Mouse (Mus musculus) lung, adult 2 months (tissue): ENCODE data around the gene Hoxb4. TPM values are rescaled to one million over a fixed set of nuclear protein-coding genes. Genes with fewer than 3 reads are reported as not detected.

Experiments
- DNase-seq: peaks from one replicate; pipeline ENCODE4 v3.0.0; 2022
- H3K4me1 ChIP-seq: fragments of 200-500 bp; 2 replicates; pipeline ENCODE4 v1.6.1; 2011; ENCODE audit warnings: low read length; ENCODE audit not compliant: control insufficient read depth, insufficient read depth
- H3K4me3 ChIP-seq: fragments of 200-500 bp; replicated peaks from 2 replicates; pipeline ENCODE3; 2011; ENCODE audit warnings: low read depth, mild to moderate bottlenecking, control low read depth, low read length; ENCODE audit errors: extremely low read depth
- CTCF ChIP-seq: fragments of 200-500 bp; IDR thresholded peaks from 2 replicates; pipeline ENCODE4 v1.5.1; 2011; ENCODE audit warnings: mild to moderate bottlenecking, low read length, control low read depth; ENCODE audit not compliant: insufficient read depth
- POLR2A ChIP-seq: fragments of 200-500 bp; IDR thresholded peaks from 2 replicates; pipeline ENCODE4 v1.6.1; 2011; ENCODE audit warnings: low read depth, mild to moderate bottlenecking, control low read depth, low read length, borderline replicate concordance; ENCODE audit errors: extremely low read depth
- WGBS: fragments of 180-500 bp; shearing (Covaris S2); methylation state at CpG from one replicate; pipeline ENCODE4 v1.1.7; 2018; 5-methylcytosine and 5-hydroxymethylcytosine counted together
- polyA plus RNA-seq: library from polyadenylated mRNA; depleted of rRNA; stranded (reverse); fragments of >200 nt; gene quantifications from 2 replicates; pipeline ENCODE4 v1.2.3, GENCODE M21; 2012

The Hoxb4 gene
- polyA plus RNA-seq, 1 experiment, result 9.9 TPM

- peaks cover 4% of the 10 kb centered on the region; the same call in 1 of the 2 replicates for H3K4me1 ChIP-seq
- WGBS, result 20% methylated on average over 22 of the region's 22 CpGs
- no peak for DNase-seq
- TF ChIP-seq POLR2A (no peak), CTCF (no peak)
- no peak within 1 kb of the TSS for H3K4me3 ChIP-seq
Observed at GRCm38 (mm10) chr11:96291681-96292564, 26.1 kb upstream of the Hoxb4 start, which contains the start of gene Hoxb6. TSS of gene Hoxb6 (plus strand) at chr11:96292476.

GRCm38 (mm10) chr11:96292565-96293301 lies 25.3 kb upstream of the Hoxb4 start:
- WGBS, result 22% methylated on average over 12 of the region's 12 CpGs
- no peak for TF ChIP-seq POLR2A
- TF ChIP-seq CTCF, result no peak
- peaks cover 4% of the 10 kb centered on the region; the same call in 1 of the 2 replicates for H3K4me1 ChIP-seq
- H3K4me3 ChIP-seq, result no peak overlapping the region
- no peak for DNase-seq

- H3K4me1 ChIP-seq, result peaks cover 4% of the 10 kb centered on the region; the same call in 1 of the 2 replicates
- no peak overlapping the region for H3K4me3 ChIP-seq
- 24% methylated on average over 22 of the region's 22 CpGs for WGBS
- no peak for DNase-seq
- no peak for TF ChIP-seq CTCF
- no peak for TF ChIP-seq POLR2A
Observed at GRCm38 (mm10) chr11:96293302-96293921, 24.7 kb upstream of the Hoxb4 start.

- DNase-seq, result peak; percentile 71
- TF ChIP-seq CTCF (peak; percentile 80), POLR2A (no peak)
- peaks cover 4% of the 10 kb centered on the region; the same call in 1 of the 2 replicates for H3K4me1 ChIP-seq
- WGBS, result 2% methylated on average over 32 of the region's 32 CpGs
- peak overlapping the region; percentile 34 for H3K4me3 ChIP-seq
Observed at GRCm38 (mm10) chr11:96294245-96295091, 23.6 kb upstream of the Hoxb4 start.

GRCm38 (mm10) chr11:96295092-96295835 lies 22.8 kb upstream of the Hoxb4 start:
- peaks cover 4% of the 10 kb centered on the region; the same call in 1 of the 2 replicates for H3K4me1 ChIP-seq
- no peak for DNase-seq
- H3K4me3 ChIP-seq, result no peak overlapping the region
- TF ChIP-seq POLR2A (no peak), CTCF (no peak)
- WGBS, result 2% methylated on average over 30 of the region's 30 CpGs

GRCm38 (mm10) chr11:96296997-96297396 lies 21.1 kb upstream of the Hoxb4 start:
- Histone ChIP-seq H3K4me3 (no peak overlapping the region), H3K4me1 (peaks cover 4% of the 10 kb centered on the region; the same call in 1 of the 2 replicates)
- WGBS, result 56% methylated on average over 2 of the region's 2 CpGs
- DNase-seq, result no peak
- TF ChIP-seq CTCF (no peak), POLR2A (no peak)

- peaks cover 4% of the 10 kb centered on the region; the same call in 1 of the 2 replicates for H3K4me1 ChIP-seq
- DNase-seq, result no peak
- 54% methylated on average over 3 of the region's 3 CpGs for WGBS
- H3K4me3 ChIP-seq, result no peak overlapping the region
- TF ChIP-seq CTCF, result no peak
- TF ChIP-seq POLR2A, result no peak
Observed at GRCm38 (mm10) chr11:96297428-96297827, 20.6 kb upstream of the Hoxb4 start.

GRCm38 (mm10) chr11:96297968-96298635 lies 20.0 kb upstream of the Hoxb4 start:
- DNase-seq, result no peak
- peaks cover 4% of the 10 kb centered on the region; the same call in 1 of the 2 replicates for H3K4me1 ChIP-seq
- 36% methylated on average over 11 of the region's 11 CpGs for WGBS
- H3K4me3 ChIP-seq, result no peak overlapping the region
- TF ChIP-seq POLR2A, result no peak
- TF ChIP-seq CTCF, result no peak
